Mouse (Mus musculus) C2C12 (cell line): ENCODE measurements around the gene Ccdc117. TPM values are rescaled to one million over a fixed set of nuclear protein-coding genes. Genes with fewer than 3 reads are reported as not detected.
"Not testable (repeated sequence)": the region's sequence is repeated elsewhere in the genome, so short reads cannot be mapped to it uniquely, and the experiment has no call there.

Source experiments
- H3K27me3 ChIP-seq: one replicate; pipeline ENCODE4 v1.6.1; 2011; ENCODE audit not compliant: control insufficient read depth, insufficient read depth, insufficient read length
- H3K36me3 ChIP-seq: one replicate; pipeline ENCODE4 v1.6.1; 2011; ENCODE audit not compliant: control insufficient read depth, insufficient read depth
- H3K4me3 ChIP-seq: one replicate; pipeline ENCODE4 v1.5.1; 2011; ENCODE audit warnings: mild to moderate bottlenecking, control low read depth; ENCODE audit not compliant: poor library complexity, insufficient read depth, severe bottlenecking
- H3K79me2 ChIP-seq: one replicate; pipeline ENCODE4 v1.6.1; 2011; ENCODE audit not compliant: control insufficient read depth, insufficient read depth
- H3K79me3 ChIP-seq: one replicate; pipeline ENCODE4 v1.6.1; 2011; ENCODE audit warnings: low read depth, control low read depth
- H3ac ChIP-seq: one replicate; pipeline ENCODE3; 2011; ENCODE audit warnings: low read depth; ENCODE audit not compliant: control insufficient read depth, insufficient read length
- CEBPB ChIP-seq: IDR thresholded peaks from one replicate; pipeline ENCODE4 v1.6.1; 2011; ENCODE audit warnings: low read depth, mild to moderate bottlenecking, control low read depth, moderate library complexity
- CTCF ChIP-seq: IDR thresholded peaks from one replicate; pipeline ENCODE4 v1.5.1; 2011; ENCODE audit not compliant: control insufficient read depth, insufficient read depth, insufficient read length
- FOSL1 ChIP-seq: IDR thresholded peaks from one replicate; pipeline ENCODE4 v1.8.0; 2011; ENCODE audit warnings: mild to moderate bottlenecking, low read length; ENCODE audit not compliant: poor library complexity, insufficient read depth, severe bottlenecking
- MAX ChIP-seq: IDR thresholded peaks from one replicate; pipeline ENCODE4 v1.6.1; 2011; ENCODE audit warnings: mild to moderate bottlenecking, control low read depth
- MYOD1 ChIP-seq: IDR thresholded peaks from one replicate; pipeline ENCODE4 v1.6.1; 2011; ENCODE audit warnings: low read depth; ENCODE audit not compliant: control insufficient read depth, insufficient read length
- MYOG ChIP-seq: IDR thresholded peaks from one replicate; pipeline ENCODE4 v1.6.1; 2011; ENCODE audit not compliant: control insufficient read depth, insufficient read length; ENCODE audit errors: extremely low read depth
- USF1 ChIP-seq: IDR thresholded peaks from one replicate; pipeline ENCODE4 v1.6.1; 2011; ENCODE audit warnings: low read depth, mild to moderate bottlenecking, control low read depth, moderate library complexity
- polyA plus RNA-seq: library from polyadenylated mRNA; unstranded; fragments of >200 nt; fragmentation: generic; extraction: Trizol; gene quantifications from one replicate; pipeline ENCODE4 v1.2.1, GENCODE M21; 2012; ENCODE audit warnings: missing spikeins

Gene Ccdc117
- polyA plus RNA-seq, 1 experiment = 7.7 TPM

DNA sequence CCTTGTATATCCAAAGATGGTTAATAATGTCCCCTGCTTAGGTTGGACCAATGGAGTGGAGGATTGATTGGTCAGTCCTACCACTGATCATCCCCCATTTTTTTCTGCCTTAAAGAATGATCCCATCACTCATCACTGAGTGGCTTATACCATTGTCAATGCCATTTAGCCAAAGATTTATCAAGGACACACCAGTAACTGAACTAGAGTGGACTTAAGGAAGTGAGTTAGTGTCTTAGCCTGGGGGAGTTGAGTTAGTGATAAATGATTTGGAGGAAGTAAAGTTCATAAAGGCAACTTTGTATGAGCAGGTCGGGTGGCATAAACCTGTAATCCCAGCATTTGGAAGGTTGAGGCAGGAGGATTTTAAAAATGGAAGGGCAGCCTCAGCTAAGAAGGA, 1.3 kb upstream of the Ccdc117 start:
- TF ChIP-seq FOSL1 = no peak
- TF ChIP-seq CEBPB = no peak
- TF ChIP-seq MAX = no peak
- no peak for TF ChIP-seq USF1
- TF ChIP-seq MYOD1 = no peak
- H3K36me3 ChIP-seq = peaks cover 21% of the 10 kb centered on the region
- H3K79me2 ChIP-seq = peaks cover 37% of the 10 kb centered on the region
- H3ac ChIP-seq = no peak overlapping the region
- H3K27me3 ChIP-seq = no peaks in the 10 kb centered on the region
- H3K79me3 ChIP-seq = peaks cover 23% of the 10 kb centered on the region
- H3K4me3 ChIP-seq = no peak overlapping the region

DNA sequence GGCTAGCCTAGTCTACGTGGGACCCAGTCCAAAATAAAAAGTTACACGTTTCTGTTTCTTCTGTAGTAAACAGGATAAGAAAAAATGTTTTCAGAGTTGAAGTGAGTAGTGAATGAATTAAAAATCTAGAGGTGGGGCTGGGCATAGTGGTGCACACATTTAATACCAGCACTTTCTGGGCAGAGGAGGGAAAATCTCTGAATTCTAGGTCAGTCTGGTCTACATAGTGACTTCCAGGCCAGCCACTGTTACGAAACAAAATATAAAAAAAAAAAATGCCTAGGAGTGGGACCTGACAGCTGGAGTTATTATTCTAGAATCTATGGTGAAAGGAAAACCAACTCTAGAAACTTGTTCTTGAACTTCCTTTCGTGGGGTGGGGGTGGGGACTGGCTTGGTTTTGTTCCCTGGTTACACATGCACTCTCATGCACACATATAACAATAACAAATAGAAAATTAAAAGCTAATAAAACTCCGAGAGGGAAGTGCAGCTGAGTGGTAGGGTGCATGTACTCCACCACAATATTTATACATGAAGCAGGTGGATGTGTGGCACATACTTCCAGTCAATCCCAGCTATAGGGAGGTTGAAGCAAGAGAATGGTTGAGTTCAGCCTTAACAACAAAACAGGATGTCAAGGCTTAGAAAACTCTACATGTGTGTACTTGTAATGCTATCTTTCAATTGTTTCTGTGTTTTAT, 647 bp upstream of the Ccdc117 start:
- H3K36me3 ChIP-seq = peaks cover 27% of the 10 kb centered on the region
- no peak overlapping the region for H3K4me3 ChIP-seq
- TF ChIP-seq MYOG = no peak
- TF ChIP-seq FOSL1 = no peak
- no peak for TF ChIP-seq MYOD1
- TF ChIP-seq CEBPB = no peak
- TF ChIP-seq CTCF = no peak
- TF ChIP-seq MAX = no peak
- no peak for TF ChIP-seq USF1

DNA sequence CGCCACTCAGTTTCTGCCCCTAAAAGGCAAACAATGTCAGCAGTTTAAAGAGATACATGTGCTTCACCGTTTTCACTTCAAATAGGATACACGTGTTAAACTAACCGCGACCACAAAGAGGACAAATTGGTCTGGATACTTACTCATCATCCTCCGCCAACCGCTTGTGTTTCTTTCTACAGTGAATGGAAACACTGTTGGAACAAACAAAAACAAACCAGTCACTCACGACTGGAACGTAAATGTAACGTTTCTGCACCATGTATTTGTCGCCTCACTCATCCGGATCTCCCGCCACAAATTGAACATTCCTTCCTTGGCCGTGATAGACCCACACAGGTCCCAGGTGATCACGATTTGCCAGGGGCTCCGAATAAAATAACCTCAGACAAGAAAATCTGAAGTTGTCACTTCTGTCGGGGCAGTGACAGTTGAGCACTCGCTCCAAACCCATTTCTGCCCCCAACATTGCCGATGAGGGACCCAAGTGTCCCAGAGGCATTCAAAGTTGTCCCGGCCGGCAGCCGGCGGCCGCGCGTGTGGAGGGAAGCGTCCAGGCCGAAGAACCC, 673 bp downstream of the Ccdc117 start:
- no peaks in the 10 kb centered on the region for H3K27me3 ChIP-seq
- peaks cover 23% of the 10 kb centered on the region for H3K79me3 ChIP-seq
- peaks cover 51% of the 10 kb centered on the region for H3K79me2 ChIP-seq
- H3ac ChIP-seq = peak overlapping the region; percentile 91
- H3K36me3 ChIP-seq = peaks cover 34% of the 10 kb centered on the region
- no peak for TF ChIP-seq FOSL1
- peak; percentile 81 for TF ChIP-seq MAX
- H3K4me3 ChIP-seq = peak overlapping the region; percentile 59

More for the DNA sequence above, 647 bp upstream of the Ccdc117 start:
- Histone ChIP-seq H3K79me3 (peaks cover 23% of the 10 kb centered on the region), H3K27me3 (no peaks in the 10 kb centered on the region), H3ac (no peak overlapping the region), H3K79me2 (peaks cover 44% of the 10 kb centered on the region)

DNA sequence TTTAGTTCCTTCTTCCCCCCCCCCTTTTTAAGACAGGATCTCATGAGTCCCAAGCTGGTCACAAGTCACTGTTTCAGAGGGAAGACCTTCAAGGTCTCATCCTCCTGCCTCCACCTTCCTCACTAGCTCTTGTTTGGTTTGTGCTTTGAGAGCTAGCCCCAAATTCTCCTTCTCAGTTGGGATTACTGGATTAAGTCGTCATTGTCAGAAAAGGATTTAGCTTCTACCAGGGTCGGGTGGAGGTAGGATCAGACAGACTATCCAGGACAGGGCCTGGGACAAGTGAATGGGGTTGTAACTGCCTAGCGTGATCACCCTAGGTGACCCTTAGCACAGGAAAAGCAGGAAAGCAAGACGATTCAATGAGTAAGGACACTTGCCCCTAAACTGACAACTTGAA, 1.7 kb downstream of the Ccdc117 start:
- Histone ChIP-seq H3ac (no peak overlapping the region), H3K36me3 (peaks cover 38% of the 10 kb centered on the region), H3K79me2 (peaks cover 51% of the 10 kb centered on the region), H3K4me3 (no peak overlapping the region), H3K79me3 (peaks cover 23% of the 10 kb centered on the region), H3K27me3 (no peaks in the 10 kb centered on the region)
- TF ChIP-seq USF1 (no peak), CEBPB (no peak), FOSL1 (no peak), CTCF (no peak), MYOD1 (no peak), MAX (no peak), MYOG (no peak)

DNA sequence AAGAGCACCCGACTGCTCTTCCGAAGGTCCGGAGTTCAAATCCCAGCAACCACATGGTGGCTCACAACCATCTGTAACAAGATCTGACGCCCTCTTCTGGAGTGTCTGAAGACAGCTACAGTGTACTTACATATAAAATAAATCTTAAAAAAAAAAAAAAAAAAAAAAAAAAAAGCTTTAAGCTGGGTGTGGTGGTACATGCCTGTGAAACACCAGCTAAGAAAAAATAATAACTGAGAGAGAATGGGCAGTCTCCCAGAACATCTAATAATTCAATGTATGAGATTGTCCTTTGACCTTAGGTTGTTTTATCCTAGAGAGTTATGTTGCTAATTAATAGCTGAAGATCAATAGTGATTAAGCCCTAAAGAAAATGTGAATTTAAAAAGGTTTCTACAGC, 4.5 kb downstream of the Ccdc117 start:
- Histone ChIP-seq H3K36me3 (peaks cover 65% of the 10 kb centered on the region), H3K79me2 (peaks cover 51% of the 10 kb centered on the region), H3K79me3 (peaks cover 23% of the 10 kb centered on the region)
- H3K27me3 ChIP-seq, H3ac ChIP-seq, H3K4me3 ChIP-seq: not testable (repeated sequence)

DNA sequence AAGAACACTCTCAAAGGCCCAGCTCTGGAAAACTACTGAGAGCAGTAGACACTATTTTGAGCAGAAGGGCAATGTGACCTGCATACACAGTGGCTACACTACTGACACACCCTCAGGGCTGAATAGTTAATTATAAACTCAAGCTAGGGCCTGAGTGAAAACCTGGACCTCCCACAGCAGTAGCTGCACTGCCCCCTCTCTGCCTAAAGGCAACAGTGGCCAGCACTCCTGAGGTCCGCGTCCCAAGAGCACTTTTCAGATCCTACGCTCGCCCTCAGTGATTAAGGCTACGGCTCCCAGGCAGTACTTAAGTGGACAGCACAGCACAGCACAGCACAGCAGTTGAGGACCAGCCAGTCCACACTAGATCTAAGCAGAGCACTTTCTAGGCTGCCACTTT, 8.9 kb downstream of the Ccdc117 start:
- no peak for TF ChIP-seq MYOG
- TF ChIP-seq MAX = no peak
- no peak for TF ChIP-seq FOSL1
- no peak for TF ChIP-seq CTCF
- no peak for TF ChIP-seq USF1
- no peak for TF ChIP-seq MYOD1
- TF ChIP-seq CEBPB = no peak
- Histone ChIP-seq H3K79me3 (no peaks in the 10 kb centered on the region), H3K36me3 (peaks cover 78% of the 10 kb centered on the region), H3K79me2 (peaks cover 12% of the 10 kb centered on the region), H3ac (no peak overlapping the region), H3K4me3 (no peak overlapping the region), H3K27me3 (no peaks in the 10 kb centered on the region)
